Mouse (Mus musculus) CD4-positive helper T cell, adult 2 months (primary cell): ENCODE measurements around the gene Slc6a19.

ENCODE experiments used
- DNase-seq: peaks from one replicate; pipeline ENCODE4 v3.0.0-alpha.2; 2012; ENCODE audit warnings: low read depth, missing footprints, low spot score

Slc6a19 gene

DNA sequence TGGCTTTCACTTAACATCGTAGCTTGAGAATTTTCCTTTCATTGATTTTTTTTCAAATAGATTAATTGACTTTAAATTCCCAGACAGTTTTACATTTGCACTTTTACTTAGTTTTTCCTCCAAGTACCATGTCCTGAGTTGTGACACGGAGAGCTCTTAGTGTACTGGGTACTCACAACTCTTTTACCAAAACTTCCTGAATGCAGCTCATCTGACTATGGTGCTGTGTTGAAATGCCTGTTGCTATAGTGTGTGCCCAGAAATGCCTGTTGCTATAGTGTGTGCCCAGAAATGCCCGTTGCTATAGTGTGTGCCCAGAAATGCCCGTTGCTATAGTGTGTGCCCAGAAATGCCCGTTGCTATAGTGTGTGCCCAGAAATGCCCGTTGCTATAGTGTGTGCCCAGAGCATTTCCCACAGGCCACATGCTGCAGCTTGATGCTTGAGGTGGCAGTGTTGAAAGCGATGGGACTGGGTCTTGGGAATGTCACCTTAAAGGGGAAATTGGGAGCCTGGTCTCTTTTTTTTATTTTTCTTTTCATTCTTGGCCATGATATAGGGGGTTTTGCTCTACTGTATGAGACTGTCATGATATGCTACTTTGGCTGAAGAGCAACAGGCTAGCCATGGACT lies at the start of gene Slc6a19:
Slc6a19 (minus strand) TSS at position 172 of the 632 bp plus-strand sequence.
- DNase-seq: no peak

DNA sequence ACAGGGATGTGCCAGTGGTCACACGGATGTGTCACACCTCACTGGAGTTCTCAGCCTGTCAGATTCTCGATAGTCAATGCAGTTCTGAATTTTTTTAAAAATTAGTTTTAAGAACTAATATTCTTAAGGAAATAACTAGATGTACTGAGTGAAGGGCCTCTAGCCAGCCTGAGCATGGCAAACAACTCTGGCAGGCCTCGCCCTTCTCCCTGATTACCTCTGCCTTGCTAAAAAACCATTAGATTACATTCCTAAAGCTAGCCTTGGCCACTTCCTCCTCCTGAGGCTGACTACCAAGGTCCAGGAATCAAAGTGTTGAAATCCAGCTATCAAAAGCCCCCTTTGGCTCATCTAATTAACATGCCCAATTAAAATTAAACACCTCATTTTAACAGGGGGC lies 46.6 kb upstream of the Slc6a19 start:
- no peak for DNase-seq

DNA sequence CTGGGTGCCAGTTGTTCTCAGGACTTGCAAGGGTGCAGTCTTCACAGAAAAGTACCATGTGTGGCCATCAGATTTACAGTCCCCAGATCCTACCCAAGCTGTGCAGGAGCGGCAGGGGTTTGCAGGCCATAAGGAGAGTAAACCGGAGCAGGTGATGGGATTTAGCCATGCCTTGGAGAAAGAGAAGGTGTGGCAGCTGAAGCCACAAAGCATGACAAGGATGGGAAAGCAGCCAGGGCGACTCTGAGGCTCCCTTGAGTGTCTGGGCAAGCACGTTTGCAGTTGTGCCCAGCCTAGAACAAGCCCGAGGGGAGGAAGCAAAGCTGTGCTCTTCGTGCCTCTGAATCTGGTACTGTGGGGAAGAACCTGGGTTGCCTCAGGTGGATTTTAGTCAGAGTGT lies 45.8 kb upstream of the Slc6a19 start:
- no peak for DNase-seq

DNA sequence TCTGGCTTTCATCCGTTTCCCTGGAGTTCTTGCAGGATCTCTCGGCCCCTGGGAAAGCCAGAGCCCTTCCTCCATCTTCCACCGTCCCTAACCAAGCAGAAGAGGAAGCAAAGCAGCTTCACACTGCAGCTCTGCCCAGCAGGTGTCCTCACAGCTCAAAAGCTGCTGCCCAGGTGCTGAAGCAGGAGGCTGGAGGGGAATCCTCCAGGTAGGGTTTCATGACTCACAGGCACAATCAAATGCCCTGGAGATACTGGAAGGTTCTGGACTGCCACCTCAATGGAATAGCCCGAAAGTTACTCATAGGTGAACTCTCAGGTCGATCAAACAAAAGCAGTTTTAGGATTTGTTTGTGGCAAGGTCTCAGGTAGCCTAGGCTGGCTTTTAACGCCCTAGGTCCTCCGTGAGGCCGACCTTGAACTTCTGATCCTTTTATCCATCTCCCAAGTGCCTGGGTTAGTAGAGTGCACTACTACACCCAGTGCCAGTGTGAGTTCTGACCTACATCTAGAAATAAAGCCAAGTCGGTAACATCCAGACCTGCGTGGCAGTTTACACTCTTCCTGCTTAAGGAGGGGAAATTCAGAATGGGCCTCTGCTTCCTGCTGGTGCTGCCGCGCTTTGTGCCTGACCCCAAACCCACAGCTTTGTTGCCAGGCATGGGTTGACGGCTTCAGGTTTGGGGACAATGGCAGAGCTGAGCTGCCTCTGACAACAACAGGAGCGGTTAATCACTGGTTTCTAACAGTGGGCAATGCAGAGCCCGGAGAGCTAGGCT lies 44.2 kb upstream of the Slc6a19 start:
- peak; percentile 60 for DNase-seq

DNA sequence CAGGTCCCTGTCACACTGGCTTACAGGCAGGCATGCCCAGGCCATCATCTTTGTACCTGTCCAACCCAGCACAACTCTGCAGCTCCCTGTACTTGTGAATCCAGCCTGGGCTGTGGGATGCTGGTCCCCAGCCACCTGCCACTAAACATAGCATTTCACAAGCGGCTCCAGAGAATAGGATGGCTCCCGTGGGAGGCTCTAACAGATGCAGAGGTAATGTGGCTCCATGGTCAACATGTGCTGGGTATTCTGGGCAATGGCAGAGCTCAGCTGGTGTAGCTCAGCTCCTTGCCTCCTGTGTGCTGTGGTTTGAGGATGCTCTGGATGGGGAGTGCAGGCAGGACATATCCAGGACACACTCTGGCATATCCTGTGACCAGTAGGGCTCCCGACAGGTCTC lies 39.0 kb upstream of the Slc6a19 start:
- DNase-seq: no peak

DNA sequence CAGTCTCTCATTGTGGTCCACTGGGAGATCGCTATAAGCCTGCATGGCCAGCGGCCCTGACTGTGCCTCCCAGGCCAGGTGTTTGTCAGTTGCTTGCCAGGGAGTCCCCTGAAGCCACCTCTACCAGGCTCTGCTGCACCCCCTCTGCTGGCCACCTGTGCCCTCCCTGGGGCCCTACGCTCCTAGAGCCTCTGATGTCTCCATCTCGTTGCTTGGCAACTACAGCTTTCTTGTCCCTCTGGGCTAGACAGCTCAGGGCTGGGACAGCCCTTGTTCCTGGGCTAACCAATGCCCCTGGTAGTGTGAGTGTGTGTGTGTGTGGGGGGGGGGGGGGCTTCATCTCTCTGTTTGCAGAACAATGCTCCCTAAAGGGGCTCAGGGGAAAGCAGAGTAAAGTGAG lies 38.3 kb upstream of the Slc6a19 start:
- DNase-seq: no peak

DNA sequence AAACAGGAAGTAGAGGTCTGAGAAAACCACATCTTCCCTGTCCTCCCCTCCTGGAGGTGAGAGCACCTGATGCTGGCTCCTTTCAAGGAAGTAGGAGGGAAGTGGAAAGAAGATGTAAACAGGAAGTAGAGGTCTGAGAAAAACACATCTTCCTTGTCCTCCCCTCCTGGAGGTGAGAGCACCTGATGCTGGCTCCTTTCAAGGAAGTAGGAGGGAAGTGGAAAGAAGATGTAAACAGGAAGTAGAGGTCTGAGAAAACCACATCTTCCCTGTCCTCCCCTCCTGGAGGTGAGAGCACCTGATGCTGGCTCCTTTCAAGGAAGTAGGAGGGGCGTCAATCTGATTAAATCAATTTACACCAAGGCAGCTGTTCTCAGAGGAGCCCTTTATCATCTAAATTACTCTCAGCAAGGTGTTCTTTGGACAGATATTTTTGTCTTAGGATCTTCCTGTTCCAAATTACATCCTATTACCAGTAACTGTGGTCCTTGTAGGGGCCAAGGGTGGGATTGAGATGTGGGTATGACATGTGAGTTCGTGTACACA lies 35.8 kb upstream of the Slc6a19 start:
- DNase-seq: peak; percentile 34

DNA sequence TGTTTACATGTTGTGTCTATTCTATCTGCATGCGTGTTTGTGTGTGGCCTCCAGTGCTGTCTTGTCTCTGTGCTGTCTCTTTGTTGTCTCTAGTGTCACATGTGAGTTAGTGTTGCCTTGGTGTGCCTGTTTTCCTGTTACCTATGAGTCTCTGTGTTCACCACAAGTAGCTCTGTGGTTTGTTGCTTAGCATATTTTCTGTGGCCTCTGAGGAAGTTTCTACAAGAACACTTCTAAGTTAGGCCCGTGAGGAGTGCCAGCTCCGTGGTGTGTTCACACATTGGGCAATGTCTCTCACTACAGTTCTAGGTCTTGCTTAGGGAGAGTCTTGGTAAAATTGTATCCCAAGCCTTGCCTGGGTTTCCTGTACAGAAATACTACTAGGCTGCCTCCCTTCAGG lies 32.3 kb upstream of the Slc6a19 start:
- peak; percentile 83 for DNase-seq

DNA sequence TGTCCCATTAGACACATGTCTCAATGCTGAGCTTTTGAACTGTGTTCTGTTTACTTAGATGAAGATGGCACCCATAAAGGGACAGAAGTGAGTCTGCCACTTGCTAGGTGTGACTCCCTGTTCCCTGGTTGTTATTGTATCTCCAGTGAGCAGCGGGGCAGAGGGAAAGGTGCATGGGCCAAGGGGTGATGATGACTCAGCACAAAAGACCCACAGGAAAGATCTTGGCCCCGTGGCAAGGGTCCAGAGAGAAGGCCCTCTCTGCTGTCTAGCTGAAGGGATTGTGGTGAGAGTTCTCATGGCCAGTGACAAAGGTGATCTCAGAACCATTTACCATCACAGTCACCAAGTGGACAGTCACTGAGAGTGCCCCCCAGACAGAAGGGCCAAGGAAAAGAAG lies 31.3 kb upstream of the Slc6a19 start:
- no peak for DNase-seq

DNA sequence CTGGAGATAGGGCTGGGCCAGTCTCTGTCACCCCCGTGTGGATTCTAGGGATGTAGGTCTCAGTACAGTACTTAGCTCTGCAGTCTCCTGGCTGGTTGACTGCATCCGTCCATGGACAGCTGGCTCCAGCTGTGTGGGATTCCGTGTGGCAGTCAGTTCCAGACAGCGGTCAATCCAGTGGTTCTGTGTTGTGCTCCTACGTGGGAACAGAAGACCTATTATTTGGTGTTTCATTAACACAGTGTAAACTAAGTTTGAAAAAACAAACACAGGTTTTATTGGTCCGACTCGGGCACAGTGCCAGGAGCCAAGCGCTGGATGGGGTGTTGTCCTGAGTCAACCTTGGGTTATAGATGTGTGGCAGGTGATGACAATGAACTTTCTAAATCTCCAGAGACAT lies 30.6 kb upstream of the Slc6a19 start:
- no peak for DNase-seq

DNA sequence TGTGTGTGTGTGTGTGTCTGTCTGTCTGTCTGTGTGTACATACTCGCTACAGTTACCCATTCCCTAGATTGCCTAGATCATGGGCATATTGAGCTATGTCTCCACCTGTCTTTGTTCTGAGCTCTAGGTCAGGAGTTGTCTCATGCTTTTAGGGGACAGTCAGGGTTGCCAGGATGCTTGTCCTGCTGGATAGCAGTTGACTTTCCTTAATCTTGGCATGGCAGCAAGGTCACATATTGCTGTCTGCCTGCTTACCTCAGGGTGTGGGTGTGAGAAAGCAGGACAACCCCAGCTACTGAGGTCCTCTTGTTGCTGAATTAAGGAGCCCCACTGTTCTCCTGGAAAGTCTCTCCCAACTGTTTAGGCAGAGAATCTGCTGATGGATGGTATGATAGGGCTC lies 29.7 kb upstream of the Slc6a19 start:
- DNase-seq: no peak

DNA sequence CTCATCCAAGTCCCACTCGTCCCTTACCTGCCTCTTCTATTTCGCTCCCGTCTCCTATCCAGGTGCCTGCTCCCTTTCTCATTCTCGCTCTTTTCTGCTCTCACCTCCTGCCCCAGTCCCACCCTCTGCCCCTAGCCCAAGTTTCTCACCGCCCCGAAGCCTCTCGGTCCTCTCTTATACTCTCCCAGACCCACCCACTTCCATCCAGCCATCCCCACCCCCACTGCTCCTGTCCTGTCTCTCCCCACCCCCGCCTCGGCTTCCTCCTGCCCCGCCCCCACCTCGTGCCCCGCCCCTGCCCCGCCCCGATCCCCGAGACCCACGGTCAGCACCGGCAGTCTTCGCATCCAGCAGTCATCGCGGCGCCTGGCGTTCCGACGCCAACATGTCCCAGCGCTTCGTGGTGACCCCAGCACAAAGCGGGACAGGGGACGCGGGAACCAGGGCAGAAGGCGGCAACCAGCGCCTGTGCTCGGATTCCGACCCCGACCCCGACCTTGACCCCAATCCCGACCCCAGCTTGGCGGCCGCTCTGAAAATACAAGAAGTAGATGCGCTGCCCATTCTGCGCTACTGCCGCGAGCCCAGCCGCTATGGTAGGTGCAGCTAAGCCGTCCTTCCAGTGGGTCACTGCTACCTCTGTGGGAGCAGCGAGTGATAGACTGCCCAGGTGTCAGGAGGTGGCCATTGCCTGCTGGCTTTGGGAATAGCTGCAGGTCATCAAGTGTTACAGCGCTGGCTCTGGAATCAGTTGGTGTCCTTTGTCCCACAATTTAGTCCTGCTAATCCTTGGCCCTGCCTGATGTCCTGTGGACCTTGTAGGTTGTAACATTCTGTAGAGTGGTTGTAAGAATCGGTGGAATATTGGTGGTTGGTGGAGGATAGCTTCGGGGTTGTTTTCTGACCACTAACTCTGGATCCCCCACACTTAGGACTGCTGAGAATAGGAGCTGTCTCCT lies 28.4 kb upstream of the Slc6a19 start, which contains the start of gene Slc12a7:
Slc12a7 (plus strand) TSS at position 353 of the 959 bp plus-strand sequence.
- peak; percentile 41 for DNase-seq

DNA sequence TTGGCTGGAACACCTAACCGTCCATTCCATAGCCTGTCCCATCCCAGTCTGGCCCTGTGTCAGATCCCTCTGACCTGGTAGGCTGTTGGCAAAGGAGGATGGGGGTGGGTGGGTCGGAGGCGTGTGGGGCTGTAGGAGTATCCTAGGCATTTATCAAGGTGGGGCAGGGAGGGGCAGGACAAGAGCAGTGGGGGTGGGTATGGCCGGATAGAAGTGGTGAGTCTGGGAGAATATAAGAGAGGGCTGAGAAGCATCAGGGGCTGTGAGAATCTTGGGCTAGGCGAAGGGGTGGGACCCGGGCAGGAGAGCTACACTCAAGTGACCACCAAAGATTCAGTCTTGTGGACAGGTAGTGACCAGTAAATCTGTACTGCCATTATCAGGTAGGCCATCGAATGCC lies 27.6 kb upstream of the Slc6a19 start:
- no peak for DNase-seq

DNA sequence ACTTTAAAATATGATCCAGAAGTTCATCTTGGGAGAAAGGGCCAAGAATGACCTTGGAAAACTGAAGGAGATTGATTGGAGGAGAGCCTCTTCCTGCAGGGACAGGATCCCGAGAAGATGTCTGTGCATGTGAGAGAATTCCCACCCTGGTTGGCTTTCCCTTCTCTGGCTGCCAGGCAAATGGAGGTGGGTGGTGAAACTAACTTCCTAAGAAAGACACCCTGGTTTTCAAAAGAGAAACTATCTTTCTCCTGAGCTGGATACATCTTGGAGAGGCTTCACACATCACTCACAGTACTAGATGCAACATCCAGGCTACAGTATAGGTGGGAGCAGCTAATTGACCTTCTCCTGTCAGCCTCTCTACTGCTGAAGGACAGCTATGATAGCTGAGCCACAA lies 26.2 kb upstream of the Slc6a19 start:
- DNase-seq: no peak

DNA sequence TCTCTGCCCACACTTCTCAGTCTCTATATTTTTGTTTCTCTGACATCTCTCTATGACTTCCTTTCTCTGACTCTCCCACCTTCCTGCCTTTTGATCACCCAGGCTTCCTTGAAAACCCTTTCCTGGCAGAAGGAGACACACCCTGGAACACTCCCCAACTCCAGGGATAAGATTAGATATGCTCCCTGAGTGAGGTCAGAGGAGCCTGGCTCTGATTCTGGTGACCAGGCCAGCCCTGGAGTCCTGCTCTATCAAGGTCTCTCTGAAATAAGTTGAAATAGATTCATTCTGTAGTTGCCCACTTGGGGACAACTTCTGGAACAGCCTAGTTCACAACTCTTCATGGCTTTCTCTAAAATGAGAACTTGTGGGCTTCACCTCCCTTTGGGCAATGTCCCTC lies 24.0 kb upstream of the Slc6a19 start:
- no peak for DNase-seq

DNA sequence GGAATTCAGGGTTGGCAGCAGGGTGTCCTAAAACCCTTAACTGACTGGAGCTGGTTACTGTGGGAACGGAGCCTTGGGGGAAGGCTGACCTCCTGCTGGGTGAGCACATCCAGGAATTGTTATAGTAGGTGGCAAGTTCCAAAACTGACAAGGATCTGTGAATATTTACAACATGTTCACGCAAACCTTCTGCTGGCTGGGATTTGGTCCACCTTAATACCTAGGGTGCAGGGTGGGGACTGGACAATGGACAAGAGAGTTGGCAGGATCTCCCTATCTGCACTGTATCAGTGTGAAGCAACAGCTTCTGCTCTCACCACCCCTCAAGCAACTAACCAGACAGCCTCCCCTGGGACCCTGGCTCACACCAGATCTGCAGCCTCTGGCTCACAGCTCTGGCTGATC lies 23.0 kb upstream of the Slc6a19 start:
- DNase-seq: no peak

DNA sequence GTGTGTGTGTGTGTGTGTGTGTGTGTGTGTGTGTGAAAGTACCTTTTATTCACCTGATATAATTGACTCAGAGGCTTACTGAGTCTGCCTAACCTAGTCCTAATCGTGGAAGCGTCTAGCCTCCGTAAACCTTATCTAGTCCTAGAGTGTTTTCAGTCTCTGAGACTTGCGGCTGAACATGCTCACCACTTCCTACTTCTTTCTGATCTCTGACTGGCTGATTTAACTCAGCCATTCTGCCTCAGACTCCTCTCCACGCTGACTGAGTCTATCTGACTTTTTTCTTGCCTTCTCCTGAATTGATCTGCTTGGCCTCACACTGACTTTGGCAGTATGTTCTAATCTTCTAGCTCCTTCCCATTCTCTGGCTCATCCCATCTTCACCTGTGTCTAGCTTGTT lies 20.6 kb upstream of the Slc6a19 start:
- DNase-seq: peak; percentile 75

DNA sequence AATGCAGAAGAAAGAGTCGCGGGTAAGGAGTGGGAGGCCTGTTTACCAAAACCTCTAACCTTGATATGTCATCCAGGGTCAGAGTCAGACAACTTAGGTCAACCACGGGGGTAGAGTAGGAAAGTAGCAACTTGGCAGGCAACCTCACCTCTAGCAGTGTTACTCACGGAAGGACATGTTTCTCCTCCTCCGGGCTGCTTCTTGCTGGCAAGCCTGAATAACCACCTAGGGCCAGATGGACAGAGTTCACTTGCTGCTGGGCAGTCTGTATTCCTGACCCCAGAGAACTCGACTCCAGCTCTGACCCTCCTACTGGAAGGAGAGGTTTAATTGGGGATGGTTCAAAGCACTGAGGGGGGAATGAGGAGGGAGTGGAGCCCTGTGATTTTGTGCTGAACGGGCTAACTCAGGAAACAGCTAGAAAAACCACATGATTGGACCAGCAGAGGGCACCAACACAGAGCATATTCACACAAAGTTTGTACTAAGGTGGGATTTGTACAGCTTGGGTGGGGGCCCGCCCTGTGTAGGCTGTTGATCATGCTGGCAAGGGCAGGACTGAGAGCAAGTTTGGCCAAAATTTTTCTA lies 18.5 kb upstream of the Slc6a19 start:
- peak; percentile 49 for DNase-seq

DNA sequence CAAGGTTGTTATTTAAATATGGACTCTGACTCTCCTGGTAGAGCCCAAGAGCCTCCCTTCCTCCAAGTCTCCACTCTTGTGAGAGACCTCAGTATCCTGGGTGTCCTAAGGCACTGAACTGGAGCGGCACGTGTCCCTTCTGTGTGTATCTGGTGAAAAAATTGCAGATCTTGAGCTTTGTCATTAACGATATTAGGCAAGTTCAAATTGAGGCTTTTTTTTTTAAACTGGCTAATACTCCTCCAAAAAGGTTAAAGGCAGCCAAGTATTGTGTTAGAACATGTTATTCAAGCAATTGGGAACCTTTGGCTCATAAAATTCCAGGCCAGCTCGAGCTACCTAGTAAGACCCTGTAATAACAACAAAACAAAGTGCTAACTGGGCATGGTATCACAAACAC lies 15.6 kb upstream of the Slc6a19 start:
- DNase-seq: no peak

DNA sequence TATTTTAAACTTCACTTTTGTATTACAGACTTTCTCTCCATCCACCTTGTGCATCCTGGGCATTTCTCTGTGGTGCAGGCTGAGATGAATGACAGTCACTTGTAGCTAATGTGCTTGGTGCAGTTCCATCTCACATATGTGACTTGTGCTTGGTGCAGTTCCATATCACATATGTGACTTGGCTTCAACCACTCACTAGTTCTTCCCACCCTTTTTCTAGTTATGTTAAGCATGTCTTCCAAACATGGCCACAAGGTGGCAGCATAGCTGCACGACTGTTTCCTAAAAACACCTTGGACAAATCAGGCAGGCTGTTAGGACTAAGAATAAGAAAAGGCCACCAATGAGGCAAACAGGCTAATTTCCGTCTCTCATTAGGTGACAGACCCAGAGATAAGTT lies 13.6 kb upstream of the Slc6a19 start:
- peak; percentile 85 for DNase-seq

DNA sequence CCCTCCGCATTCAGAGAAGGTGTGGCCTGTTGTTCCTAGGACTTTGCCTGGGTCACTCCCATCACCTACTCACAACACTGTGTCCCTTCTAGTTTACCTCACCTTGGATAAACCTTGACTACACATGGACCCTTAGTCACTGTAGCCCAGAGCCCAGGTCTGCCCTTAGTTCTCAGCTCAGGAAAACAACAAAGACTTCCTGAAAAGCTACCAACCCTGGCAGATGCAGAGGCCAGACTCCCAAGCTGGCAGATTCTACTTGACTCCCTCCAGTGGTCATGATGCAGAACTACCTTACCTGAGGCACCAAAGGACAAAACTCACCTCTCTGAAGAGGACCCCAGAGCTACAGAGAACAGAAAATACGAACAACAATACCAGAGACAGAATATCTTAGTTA lies 9.4 kb upstream of the Slc6a19 start:
- DNase-seq: peak; percentile 61

DNA sequence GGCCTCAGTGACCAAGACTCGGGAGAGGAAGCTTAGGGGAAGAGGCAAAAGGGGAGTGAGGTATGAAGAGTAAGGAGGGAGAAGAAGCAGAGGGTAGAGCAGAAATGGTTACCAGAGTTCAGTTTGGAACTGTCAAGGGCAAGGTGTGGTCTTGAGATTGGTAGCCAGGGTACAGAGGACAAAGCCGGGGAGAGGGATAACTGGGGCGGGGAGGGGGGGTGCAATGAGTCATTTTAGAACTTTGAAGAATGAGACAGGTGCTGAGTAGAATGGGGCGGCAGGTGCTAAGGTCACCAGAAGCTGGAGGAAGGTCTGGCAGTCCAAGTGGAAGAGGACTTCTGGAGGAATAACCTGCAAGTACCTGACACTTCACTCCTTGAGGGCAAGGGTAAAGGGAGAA lies 8.5 kb upstream of the Slc6a19 start:
- no peak for DNase-seq
